ENCODE assay signal across 9 mouse cellular contexts in genomic region chr3:54357561-54357960, GRCm38 (mm10). TPM values are rescaled to one million over a fixed set of nuclear protein-coding genes. Genes with fewer than 3 reads are reported as not detected.
DNase-seq lines count a peak whose midpoint lies in the region; ATAC-seq and TF ChIP-seq lines count a peak whose summit lies in the region.
"Had no signal": no experiment of that assay in that cellular context is flagged by ENCODE, and none has a peak within 500 bp of the region (broad histone marks: within the 10 kb centered on the region; RNA-seq: fewer than 3 reads in every experiment).

No protein-coding gene starts in this region.

- ATAC-seq in forebrain, embryonic 15.5 days (replicated peaks) = peak; percentile 48; the same call in 1 of the 2 replicates
- no peak for ATAC-seq in forebrain, embryonic 11.5 days (replicated peaks; ENCODE audit: low FRiP score)
- ATAC-seq in lung, postnatal 0 days = no peak
- ATAC-seq in neural tube, embryonic 13.5 days (ENCODE audit: low read depth) = peak; percentile 49; the same call in 1 of the 2 replicates
- ATAC-seq: liver, embryonic 12.5 days had no signal

- H3K9ac ChIP-seq in forebrain, embryonic 15.5 days (replicated peaks) = no peak overlapping the region
- no peak overlapping the region for H3K9ac ChIP-seq in forebrain, embryonic 11.5 days (ENCODE audit: low read length)
- H3K9ac ChIP-seq in lung, postnatal 0 days (replicated peaks; ENCODE audit: low read depth) = no peak overlapping the region
- H3K9ac ChIP-seq in neural tube, embryonic 13.5 days = no peak overlapping the region
- H3K9ac ChIP-seq: liver, embryonic 12.5 days had no signal

- TF ChIP-seq CTCF in lung, postnatal 0 days (IDR thresholded peaks at IDR 0.05) = peak; percentile 70

- H3K4me1 ChIP-seq in forebrain, embryonic 15.5 days = peaks cover 8% of the 10 kb centered on the region; the same call in 1 of the 2 replicates
- no peaks in the 10 kb centered on the region for H3K4me1 ChIP-seq in forebrain, embryonic 11.5 days (replicated peaks; ENCODE audit: control insufficient read depth, insufficient read depth, low read length)
- H3K4me1 ChIP-seq in lung, postnatal 0 days (ENCODE audit: insufficient read depth, low read depth, low read length) = no peaks in the 10 kb centered on the region
- H3K4me1 ChIP-seq in neural tube, embryonic 13.5 days (replicated peaks) = peaks cover 18% of the 10 kb centered on the region
- H3K4me1 ChIP-seq: liver, embryonic 12.5 days had no signal

- no peak for DNase-seq in forebrain, embryonic 11.5 days (ENCODE audit: low spot score)
- DNase-seq in lung, postnatal 0 days (ENCODE audit: low spot score) = peak; percentile 69
- DNase-seq in lung, postnatal 14 days = no peak
- peak; percentile 14 for DNase-seq in embryo, embryonic 9.5 days (ENCODE audit: extremely low spot score)
- DNase-seq in spleen, postnatal 4 days (ENCODE audit: low spot score in 2 of 2) = no peak
- no peak for DNase-seq in gastrocnemius, postnatal 14 days

- TF ChIP-seq EP300 in lung, postnatal 0 days (IDR thresholded peaks at IDR 0.05) = no peak

- no peaks in the 10 kb centered on the region for H3K27me3 ChIP-seq in forebrain, embryonic 15.5 days
- no peaks in the 10 kb centered on the region for H3K27me3 ChIP-seq in forebrain, embryonic 11.5 days (ENCODE audit: control insufficient read depth, insufficient read depth, low read length)
- H3K27me3 ChIP-seq in lung, postnatal 0 days (replicated peaks; ENCODE audit: insufficient read depth, low read length) = no peaks in the 10 kb centered on the region
- no peaks in the 10 kb centered on the region for H3K27me3 ChIP-seq in neural tube, embryonic 13.5 days
- H3K27me3 ChIP-seq: liver, embryonic 12.5 days had no signal

- 62% methylated on average over 3 of the region's 3 CpGs for WGBS in forebrain, embryonic 15.5 days
- WGBS in forebrain, embryonic 11.5 days = 70% methylated on average over 3 of the region's 3 CpGs
- 62% methylated on average over 3 of the region's 3 CpGs for WGBS in lung, postnatal 0 days
- 66% methylated on average over 3 of the region's 3 CpGs for WGBS in neural tube, embryonic 13.5 days

- no peaks in the 10 kb centered on the region for H3K9me3 ChIP-seq in forebrain, embryonic 15.5 days
- H3K9me3 ChIP-seq in forebrain, embryonic 11.5 days (ENCODE audit: control insufficient read depth, low read length) = no peaks in the 10 kb centered on the region
- H3K9me3 ChIP-seq in lung, postnatal 0 days (ENCODE audit: low read length) = no peaks in the 10 kb centered on the region
- no peaks in the 10 kb centered on the region for H3K9me3 ChIP-seq in neural tube, embryonic 13.5 days
- H3K9me3 ChIP-seq: liver, embryonic 12.5 days had no signal

- intact Hi-C loops in gastrocnemius, postnatal 14 days (cut with DNase I; ENCODE audit: low total_unique reads) = loop anchor here (5.0 kb wide), 2 partner anchors 315 to 330 kb away; no protein-coding TSS in a partner anchor

- H3K4me3 ChIP-seq in forebrain, embryonic 15.5 days = no peak overlapping the region
- H3K4me3 ChIP-seq in forebrain, embryonic 11.5 days (ENCODE audit: low read depth, low read length) = no peak overlapping the region
- H3K4me3 ChIP-seq in lung, postnatal 0 days (ENCODE audit: low read depth, low read length) = no peak overlapping the region
- no peak overlapping the region for H3K4me3 ChIP-seq in neural tube, embryonic 13.5 days
- H3K4me3 ChIP-seq: liver, embryonic 12.5 days had no signal

- H3K4me2 ChIP-seq in forebrain, embryonic 15.5 days (replicated peaks) = no peak overlapping the region
- H3K4me2 ChIP-seq in forebrain, embryonic 11.5 days (ENCODE audit: low read depth, low read length, severe bottlenecking) = no peak overlapping the region
- H3K4me2 ChIP-seq in lung, postnatal 0 days (replicated peaks; ENCODE audit: low read depth, low read length) = no peak overlapping the region
- H3K4me2 ChIP-seq in neural tube, embryonic 13.5 days = no peak overlapping the region
- H3K4me2 ChIP-seq: liver, embryonic 12.5 days had no signal

- H3K27ac ChIP-seq in forebrain, embryonic 15.5 days (replicated peaks) = no peak overlapping the region
- no peak overlapping the region for H3K27ac ChIP-seq in forebrain, embryonic 11.5 days (ENCODE audit: low read depth, low read length)
- H3K27ac ChIP-seq in lung, postnatal 0 days (ENCODE audit: low read length) = no peak overlapping the region
- H3K27ac ChIP-seq in neural tube, embryonic 13.5 days (replicated peaks) = no peak overlapping the region

- no peaks in the 10 kb centered on the region for H3K36me3 ChIP-seq in forebrain, embryonic 15.5 days
- H3K36me3 ChIP-seq in forebrain, embryonic 11.5 days (ENCODE audit: control insufficient read depth, insufficient read depth, low read length) = no peaks in the 10 kb centered on the region
- H3K36me3 ChIP-seq in lung, postnatal 0 days (ENCODE audit: insufficient read depth, low read length) = no peaks in the 10 kb centered on the region
- H3K36me3 ChIP-seq in neural tube, embryonic 13.5 days = no peaks in the 10 kb centered on the region
- H3K36me3 ChIP-seq: liver, embryonic 12.5 days had no signal

RNA-seq across cellular contexts. Expression of gene Postn, which starts 3.3 kb away (rescaled TPM):
- 10.9 and 12.2 TPM in 2 replicates for polyA plus RNA-seq in forebrain, embryonic 15.5 days (2015; fragmentation: Nextera tagmentation; extraction: Ambion mirVana)
- polyA plus RNA-seq in forebrain, embryonic 11.5 days (2014; fragmentation: Nextera tagmentation; extraction: Ambion mirVana) = 6.9 and 7.4 TPM in 2 replicates
- 199 and 239 TPM in 2 replicates for polyA plus RNA-seq in lung, postnatal 0 days (2015; fragmentation: Nextera tagmentation; extraction: Ambion mirVana)
- polyA plus RNA-seq in neural tube, embryonic 13.5 days (2015; fragmentation: Nextera tagmentation; extraction: Ambion mirVana) = 75.5 TPM in 2 replicates
- 100 to 1,000 TPM; 162 to 197 TPM for total RNA-seq in gastrocnemius, postnatal 14 days (2021)

Comparison
In these comparisons a context has a peak if more than half of its experiments do, and no peak if none do; other contexts are left out.
1. ATAC-seq: peak in forebrain, embryonic 15.5 days (single experiment) and neural tube, embryonic 13.5 days (single experiment); none in forebrain, embryonic 11.5 days (single experiment) and lung, postnatal 0 days (single experiment).
2. DNase-seq: peak in lung, postnatal 0 days (single experiment) and embryo, embryonic 9.5 days (single experiment); none in forebrain, embryonic 11.5 days (single experiment), lung, postnatal 14 days (single experiment), spleen, postnatal 4 days (0 of 2) and gastrocnemius, postnatal 14 days (single experiment).